Mouse (Mus musculus): ENCODE measurements around the gene Eif2b3. TPM values are rescaled to one million over a fixed set of nuclear protein-coding genes. Genes with fewer than 3 reads are reported as not detected.

The Eif2b3 gene
- total and polyA plus RNA-seq, 2 experiments from 2014 or later = 14.0 to 27.5 TPM

DNA sequence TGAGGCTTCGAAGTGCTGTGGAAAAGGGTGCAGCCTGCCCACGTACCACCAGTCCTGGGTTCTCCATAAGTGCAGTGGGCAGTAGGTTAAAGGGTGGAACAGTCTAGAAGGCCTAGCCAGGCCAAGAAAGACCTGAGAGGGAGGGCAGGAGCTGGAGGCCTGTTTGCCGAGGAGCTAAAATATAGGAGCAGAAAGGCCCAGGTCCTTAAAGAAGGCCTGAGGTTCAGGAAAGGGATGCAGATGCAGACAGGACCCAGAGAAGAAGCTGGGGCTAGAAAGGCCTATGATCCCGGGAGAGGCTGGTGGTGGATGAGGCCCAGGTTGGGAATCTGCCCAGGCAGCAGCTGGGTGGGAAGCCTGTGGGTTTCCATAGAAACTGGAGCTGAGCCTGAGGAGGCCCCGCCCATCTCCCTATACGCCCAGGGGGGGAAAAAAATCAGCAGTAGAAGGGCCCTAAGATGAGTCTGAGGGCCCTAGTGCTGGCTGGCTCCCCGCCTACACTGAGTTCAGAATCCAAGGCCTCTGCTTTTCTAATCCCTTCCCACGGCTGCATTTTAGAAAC, 106.2 kb downstream of the Eif2b3 start, which contains the start of gene Btbd19:
Gene Btbd19 (minus strand): TSS at position 378 of the 562 bp plus-strand sequence.
- Histone ChIP-seq H3K4me3 (ENCODE audit: low read depth, low read length) (no peak within 1 kb of the TSS), H3K4me2 (ENCODE audit: low read depth, low read length) (peak within 1 kb of the TSS; percentile 31), H3K9me3 (replicated peaks; ENCODE audit: control insufficient read depth, low read length) (no peaks in the 10 kb centered on the region), H3K27ac (ENCODE audit: low read depth) (peak within 1 kb of the TSS; percentile 97), H3K27me3 (ENCODE audit: control insufficient read depth, insufficient read depth, low read length) (no peaks in the 10 kb centered on the region), H3K36me3 (replicated peaks; ENCODE audit: control insufficient read depth, insufficient read depth, low read length) (0 out of 2 replicates have a peak, but pooled peaks cover 8% of the 10 kb centered on the region), H3K9ac (replicated peaks; ENCODE audit: low read depth, low read length) (peak within 1 kb of the TSS; percentile 31), H3K4me1 (ENCODE audit: control insufficient read depth, insufficient read depth) (0 out of 2 replicates have a peak, but pooled peaks cover 6% of the 10 kb centered on the region)
- ATAC-seq (ENCODE audit: insufficient read depth, low read depth) (peak; percentile 49), DNase-seq (ENCODE audit: low spot score) (peak; percentile 62)
- WGBS = 41% methylated on average over 8 of the region's 8 CpGs
- TF ChIP-seq CTCF (IDR thresholded peaks at IDR 0.05; ENCODE audit: low read depth) (no peak), EP300 (IDR thresholded peaks at IDR 0.05; ENCODE audit: low read depth) (no peak)

DNA sequence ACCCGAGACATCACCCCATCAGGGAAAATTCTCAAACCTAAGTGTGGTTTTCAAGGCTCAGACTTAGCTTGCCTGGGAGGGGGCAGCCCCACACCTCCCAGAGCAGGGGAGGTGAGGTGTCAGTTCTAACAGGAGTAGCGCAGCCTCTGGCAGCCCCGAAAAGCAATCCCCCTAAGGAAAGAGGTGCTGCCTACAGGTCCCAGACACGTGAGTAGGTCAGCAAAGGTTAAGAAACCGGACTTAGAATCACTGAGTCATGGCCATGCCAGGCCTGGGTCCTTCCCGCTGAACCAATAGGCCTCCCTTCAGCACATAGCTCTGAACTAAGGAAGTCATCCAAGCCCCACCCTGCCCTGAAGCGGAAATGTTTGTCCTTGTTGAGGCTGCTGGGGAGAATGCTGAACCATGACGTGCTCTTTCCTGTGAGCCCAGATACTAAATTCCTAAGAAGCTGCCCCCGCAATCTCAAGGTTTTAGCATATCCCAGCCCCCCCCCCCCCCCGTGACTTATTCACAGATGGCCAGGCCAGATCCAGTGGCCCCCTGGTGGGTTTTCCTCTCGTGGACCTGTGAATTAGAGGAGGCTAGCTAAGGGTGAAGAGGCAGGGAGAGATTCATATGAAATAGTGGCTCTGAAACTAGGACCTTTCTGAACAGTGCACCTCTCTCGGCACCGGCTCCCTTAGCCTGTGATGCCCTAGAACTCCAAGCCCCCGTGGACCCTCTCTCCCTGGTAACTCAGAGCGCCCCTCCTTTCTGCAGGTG, 106.9 kb downstream of the Eif2b3 start:
- H3K4me1 ChIP-seq (ENCODE audit: control insufficient read depth, insufficient read depth) = 0 out of 2 replicates have a peak, but pooled peaks cover 6% of the 10 kb centered on the region
- peak overlapping the region; percentile 97 for H3K27ac ChIP-seq (ENCODE audit: low read depth)
- peak; percentile 90 for DNase-seq (ENCODE audit: low spot score)
- peak; percentile 81 for ATAC-seq (ENCODE audit: insufficient read depth, low read depth)
- 39% methylated on average over 15 of the region's 15 CpGs for WGBS
- H3K4me3 ChIP-seq (ENCODE audit: low read depth, low read length) = no peak overlapping the region
- no peaks in the 10 kb centered on the region for H3K27me3 ChIP-seq (ENCODE audit: control insufficient read depth, insufficient read depth, low read length)
- TF ChIP-seq CTCF (IDR thresholded peaks at IDR 0.05; ENCODE audit: low read depth) (no peak), EP300 (IDR thresholded peaks at IDR 0.05; ENCODE audit: low read depth) (peak; percentile 44; the same call in 1 of the 2 replicates)
- peak overlapping the region; percentile 31 for H3K4me2 ChIP-seq (ENCODE audit: low read depth, low read length)
- H3K9ac ChIP-seq (replicated peaks; ENCODE audit: low read depth, low read length) = peak overlapping the region; percentile 31
- 0 out of 2 replicates have a peak, but pooled peaks cover 8% of the 10 kb centered on the region for H3K36me3 ChIP-seq (replicated peaks; ENCODE audit: control insufficient read depth, insufficient read depth, low read length)
- H3K9me3 ChIP-seq (replicated peaks; ENCODE audit: control insufficient read depth, low read length) = no peaks in the 10 kb centered on the region

DNA sequence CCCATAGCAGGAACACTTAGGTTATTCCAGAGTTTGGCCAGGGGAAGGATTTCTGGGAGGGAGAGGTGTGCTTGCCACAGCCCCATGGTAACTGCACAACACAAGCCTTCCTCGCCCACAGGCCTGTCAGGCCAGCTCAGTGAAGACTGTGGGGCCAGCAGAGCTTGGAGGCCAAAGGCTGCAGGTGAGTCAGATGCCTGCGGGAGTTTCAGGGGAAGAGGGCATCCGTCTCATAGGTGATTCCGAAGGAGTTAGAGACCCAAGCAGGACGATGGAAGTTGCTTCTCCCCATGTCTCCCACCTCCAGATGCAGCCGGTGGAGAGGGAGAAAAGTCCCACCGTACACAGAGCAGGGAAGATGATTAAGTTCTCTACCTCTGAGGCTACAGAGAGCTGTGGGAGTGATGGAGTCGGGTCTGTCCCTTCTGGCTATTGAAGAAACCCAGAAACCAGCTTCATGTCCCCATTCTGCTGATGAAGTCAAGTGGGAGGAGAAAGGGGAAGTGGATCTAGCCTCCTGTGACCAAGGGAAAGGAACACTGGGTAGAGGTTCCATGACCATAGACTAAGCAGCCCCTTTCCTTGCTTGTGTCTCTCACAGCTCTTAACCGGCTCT, 107.6 kb downstream of the Eif2b3 start, which contains the start of gene Tctex1d4:
Gene Tctex1d4 (plus strand): TSS at position 120 of the 616 bp plus-strand sequence.
- Histone ChIP-seq H3K9me3 (replicated peaks; ENCODE audit: control insufficient read depth, low read length) (no peaks in the 10 kb centered on the region), H3K27ac (ENCODE audit: low read depth) (peak within 1 kb of the TSS; percentile 97), H3K27me3 (ENCODE audit: control insufficient read depth, insufficient read depth, low read length) (no peaks in the 10 kb centered on the region), H3K4me1 (ENCODE audit: control insufficient read depth, insufficient read depth) (0 out of 2 replicates have a peak, but pooled peaks cover 6% of the 10 kb centered on the region), H3K36me3 (replicated peaks; ENCODE audit: control insufficient read depth, insufficient read depth, low read length) (0 out of 2 replicates have a peak, but pooled peaks cover 8% of the 10 kb centered on the region), H3K9ac (replicated peaks; ENCODE audit: low read depth, low read length) (peak within 1 kb of the TSS; percentile 31), H3K4me2 (ENCODE audit: low read depth, low read length) (peak within 1 kb of the TSS; percentile 31), H3K4me3 (ENCODE audit: low read depth, low read length) (no peak within 1 kb of the TSS)
- DNase-seq (ENCODE audit: low spot score) = no peak
- ATAC-seq (ENCODE audit: insufficient read depth, low read depth) = no peak
- 72% methylated on average over 9 of the region's 9 CpGs for WGBS
- TF ChIP-seq EP300 (IDR thresholded peaks at IDR 0.05; ENCODE audit: low read depth) (no peak), CTCF (IDR thresholded peaks at IDR 0.05; ENCODE audit: low read depth) (no peak)

DNA sequence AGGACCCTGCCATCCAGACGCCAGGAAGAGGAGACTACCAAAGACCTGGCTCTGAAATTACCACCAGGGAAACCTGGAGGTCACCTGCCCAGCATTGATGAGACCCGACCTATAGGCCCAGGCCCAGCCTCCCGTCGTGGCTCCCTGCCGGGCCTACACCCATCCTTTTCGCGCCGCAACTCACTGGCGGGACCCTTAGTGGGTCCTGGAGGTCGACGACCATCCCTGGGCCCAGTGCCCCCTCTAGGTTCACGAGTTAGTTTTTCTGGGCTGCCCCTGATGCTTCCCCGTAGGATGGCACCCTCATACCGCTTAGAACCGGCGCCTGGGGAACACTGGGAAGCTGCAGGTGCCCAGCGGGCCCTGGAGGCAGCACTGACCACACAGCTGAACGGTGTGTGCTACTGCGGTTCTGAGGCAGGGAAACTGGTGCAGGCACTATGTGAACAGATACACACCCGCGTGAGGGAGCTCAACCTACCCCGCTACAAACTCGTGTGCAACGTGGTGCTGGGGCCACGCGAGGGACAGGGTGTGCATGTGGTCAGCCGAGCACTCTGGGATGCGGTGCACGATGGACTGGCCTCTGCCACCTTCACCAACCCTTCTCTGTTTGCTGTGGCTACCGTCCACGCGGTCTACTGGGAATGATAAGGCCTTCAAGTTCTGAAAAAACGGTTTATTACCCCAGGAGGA, 108.9 kb downstream of the Eif2b3 start:
- no peak for DNase-seq (ENCODE audit: low spot score)
- no peak for TF ChIP-seq CTCF (IDR thresholded peaks at IDR 0.05; ENCODE audit: low read depth)
- no peak for TF ChIP-seq EP300 (IDR thresholded peaks at IDR 0.05; ENCODE audit: low read depth)
- Histone ChIP-seq H3K4me3 (ENCODE audit: low read depth, low read length) (no peak overlapping the region), H3K27me3 (ENCODE audit: control insufficient read depth, insufficient read depth, low read length) (peaks cover 7% of the 10 kb centered on the region; the same call in 1 of the 2 replicates), H3K9me3 (replicated peaks; ENCODE audit: control insufficient read depth, low read length) (no peaks in the 10 kb centered on the region), H3K36me3 (replicated peaks; ENCODE audit: control insufficient read depth, insufficient read depth, low read length) (0 out of 2 replicates have a peak, but pooled peaks cover 8% of the 10 kb centered on the region), H3K9ac (replicated peaks; ENCODE audit: low read depth, low read length) (no peak overlapping the region), H3K4me2 (ENCODE audit: low read depth, low read length) (no peak overlapping the region), H3K27ac (ENCODE audit: low read depth) (no peak overlapping the region), H3K4me1 (ENCODE audit: control insufficient read depth, insufficient read depth) (0 out of 2 replicates have a peak, but pooled peaks cover 6% of the 10 kb centered on the region)
- 85% methylated on average over 33 of the region's 33 CpGs for WGBS
- no peak for ATAC-seq (ENCODE audit: insufficient read depth, low read depth)

DNA sequence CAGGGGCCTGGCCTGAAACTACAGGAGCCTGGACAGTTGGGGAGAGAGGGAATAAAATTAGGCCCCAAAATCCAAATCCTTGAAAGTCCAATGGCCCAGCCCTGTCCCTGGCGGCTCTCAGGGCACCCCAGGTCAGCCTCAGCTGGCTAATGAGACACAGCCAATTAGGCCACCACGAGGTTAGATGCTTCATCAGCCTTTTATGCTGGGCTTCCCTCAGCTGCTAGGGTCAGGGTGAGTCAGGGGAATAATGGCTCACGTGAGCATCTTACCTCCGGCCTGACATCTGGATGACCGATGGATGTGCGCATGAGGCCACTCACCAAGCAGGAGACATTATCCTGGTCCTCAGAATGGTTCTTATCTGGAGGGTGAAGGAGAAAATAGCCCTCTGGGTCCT, 111.6 kb downstream of the Eif2b3 start:
- Histone ChIP-seq H3K4me3 (ENCODE audit: low read depth, low read length) (no peak overlapping the region), H3K4me2 (ENCODE audit: low read depth, low read length) (no peak overlapping the region), H3K27ac (ENCODE audit: low read depth) (no peak overlapping the region), H3K27me3 (ENCODE audit: control insufficient read depth, insufficient read depth, low read length) (peaks cover 9% of the 10 kb centered on the region; the same call in 1 of the 2 replicates), H3K36me3 (replicated peaks; ENCODE audit: control insufficient read depth, insufficient read depth, low read length) (0 out of 2 replicates have a peak, but pooled peaks cover 8% of the 10 kb centered on the region), H3K4me1 (ENCODE audit: control insufficient read depth, insufficient read depth) (0 out of 2 replicates have a peak, but pooled peaks cover 4% of the 10 kb centered on the region), H3K9ac (replicated peaks; ENCODE audit: low read depth, low read length) (no peak overlapping the region), H3K9me3 (replicated peaks; ENCODE audit: control insufficient read depth, low read length) (no peaks in the 10 kb centered on the region)
- DNase-seq (ENCODE audit: low spot score) = no peak
- 80% methylated on average over 6 of the region's 6 CpGs for WGBS
- no peak for ATAC-seq (ENCODE audit: insufficient read depth, low read depth)
- TF ChIP-seq CTCF (IDR thresholded peaks at IDR 0.05; ENCODE audit: low read depth) (no peak), EP300 (IDR thresholded peaks at IDR 0.05; ENCODE audit: low read depth) (no peak)

Measured in heart, postnatal 0 days (tissue).